Mouse (Mus musculus): ENCODE results near the gene Dock8. TPM values are rescaled to one million over a fixed set of nuclear protein-coding genes. Genes with fewer than 3 reads are reported as not detected.

Gene Dock8
- polyA plus RNA-seq, 1 experiment = 0.72 TPM

DNA sequence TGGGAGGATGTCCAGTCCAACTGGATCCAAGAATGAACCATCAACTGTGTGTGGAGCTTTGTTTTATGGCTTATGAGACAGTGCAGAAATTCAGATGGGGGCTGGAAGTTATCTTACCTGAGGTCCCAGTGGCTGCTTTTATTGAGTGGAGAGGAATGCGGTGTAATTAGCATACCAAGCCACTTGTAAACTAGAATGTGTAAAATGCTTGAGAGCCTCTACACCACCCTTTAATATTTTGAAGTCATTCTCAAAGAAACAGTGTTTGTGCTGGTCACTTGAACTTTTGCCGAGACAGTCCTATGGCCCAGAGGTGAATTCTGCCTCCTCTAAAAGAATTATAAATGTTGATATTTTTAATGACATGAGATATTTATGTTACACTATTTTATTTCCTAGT, 83.5 kb downstream of the Dock8 start:
- TF ChIP-seq POLR2A (IDR thresholded peaks at IDR 0.05; ENCODE audit: borderline replicate concordance, insufficient read depth, low read length) (no peak), CTCF (IDR thresholded peaks at IDR 0.05; ENCODE audit: borderline replicate concordance, insufficient read depth, low read depth, low read length) (no peak)
- WGBS = 96% methylated on average over 2 of the region's 2 CpGs
- no peaks in the 10 kb centered on the region for H3K27me3 ChIP-seq (ENCODE audit: control insufficient read depth, insufficient read depth, low read length)
- no peak overlapping the region for H3K27ac ChIP-seq (ENCODE audit: insufficient read depth, low read length)
- no peak overlapping the region for H3K4me3 ChIP-seq (replicated peaks; ENCODE audit: insufficient read depth, low read depth, low read length)
- DNase-seq = no peak
- H3K4me1 ChIP-seq (ENCODE audit: control insufficient read depth, insufficient read depth, low read length) = no peaks in the 10 kb centered on the region

- no peak for DNase-seq
- 41% methylated on average over 7 of the region's 7 CpGs for WGBS
- Histone ChIP-seq H3K4me1 (ENCODE audit: control insufficient read depth, insufficient read depth, low read length) (no peaks in the 10 kb centered on the region), H3K27ac (ENCODE audit: insufficient read depth, low read length) (no peak overlapping the region), H3K27me3 (ENCODE audit: control insufficient read depth, insufficient read depth, low read length) (no peaks in the 10 kb centered on the region), H3K4me3 (replicated peaks; ENCODE audit: insufficient read depth, low read depth, low read length) (no peak overlapping the region)
- TF ChIP-seq CTCF (IDR thresholded peaks at IDR 0.05; ENCODE audit: borderline replicate concordance, insufficient read depth, low read depth, low read length) (no peak), POLR2A (IDR thresholded peaks at IDR 0.05; ENCODE audit: borderline replicate concordance, insufficient read depth, low read length) (no peak)
Measured at GRCm38 (mm10) chr19:25087181-25087580, 87.8 kb downstream of the Dock8 start.

- WGBS = 91% methylated on average over 7 of the region's 7 CpGs
Measured at GRCm38 (mm10) chr19:25089746-25090145, 90.4 kb downstream of the Dock8 start.

GRCm38 (mm10) chr19:25095135-25095534, 95.8 kb downstream of the Dock8 start:
- DNase-seq = no peak
- 61% methylated on average over 3 of the region's 3 CpGs for WGBS
- TF ChIP-seq POLR2A (IDR thresholded peaks at IDR 0.05; ENCODE audit: borderline replicate concordance, insufficient read depth, low read length) (no peak), CTCF (IDR thresholded peaks at IDR 0.05; ENCODE audit: borderline replicate concordance, insufficient read depth, low read depth, low read length) (no peak)
- no peak overlapping the region for H3K4me3 ChIP-seq (replicated peaks; ENCODE audit: insufficient read depth, low read depth, low read length)
- no peak overlapping the region for H3K27ac ChIP-seq (ENCODE audit: insufficient read depth, low read length)
- no peaks in the 10 kb centered on the region for H3K27me3 ChIP-seq (ENCODE audit: control insufficient read depth, insufficient read depth, low read length)
- H3K4me1 ChIP-seq (ENCODE audit: control insufficient read depth, insufficient read depth, low read length) = no peaks in the 10 kb centered on the region

More at GRCm38 (mm10) chr19:25089746-25090145, 90.4 kb downstream of the Dock8 start:
- TF ChIP-seq POLR2A (IDR thresholded peaks at IDR 0.05; ENCODE audit: borderline replicate concordance, insufficient read depth, low read length) = no peak
- no peak for TF ChIP-seq CTCF (IDR thresholded peaks at IDR 0.05; ENCODE audit: borderline replicate concordance, insufficient read depth, low read depth, low read length)
- Histone ChIP-seq H3K27me3 (ENCODE audit: control insufficient read depth, insufficient read depth, low read length) (no peaks in the 10 kb centered on the region), H3K27ac (ENCODE audit: insufficient read depth, low read length) (no peak overlapping the region), H3K4me3 (replicated peaks; ENCODE audit: insufficient read depth, low read depth, low read length) (no peak overlapping the region), H3K4me1 (ENCODE audit: control insufficient read depth, insufficient read depth, low read length) (no peaks in the 10 kb centered on the region)
- no peak for DNase-seq

DNA sequence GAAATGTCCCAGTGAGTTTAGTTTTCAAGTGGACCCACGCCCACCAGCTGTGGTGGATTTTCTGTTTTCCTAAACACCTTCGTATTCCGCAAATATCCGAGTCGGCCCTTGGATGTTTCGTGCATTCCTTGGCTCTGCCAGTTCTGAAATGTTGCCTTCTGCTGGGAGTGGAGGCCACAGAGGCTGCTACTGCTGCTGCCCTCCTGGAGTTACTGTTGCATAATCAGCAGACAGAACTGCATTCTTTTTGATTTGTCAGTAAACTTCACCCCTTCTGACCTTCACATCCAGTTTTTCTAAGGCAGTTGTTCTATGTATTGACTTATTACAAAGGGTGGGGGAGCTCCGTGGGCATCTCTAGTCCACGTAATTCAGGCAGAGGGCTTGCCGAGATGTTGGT, 97.0 kb downstream of the Dock8 start:
- no peaks in the 10 kb centered on the region for H3K4me1 ChIP-seq (ENCODE audit: control insufficient read depth, insufficient read depth, low read length)
- no peak overlapping the region for H3K4me3 ChIP-seq (replicated peaks; ENCODE audit: insufficient read depth, low read depth, low read length)
- no peak overlapping the region for H3K27ac ChIP-seq (ENCODE audit: insufficient read depth, low read length)
- DNase-seq = no peak
- no peak for TF ChIP-seq POLR2A (IDR thresholded peaks at IDR 0.05; ENCODE audit: borderline replicate concordance, insufficient read depth, low read length)
- no peak for TF ChIP-seq CTCF (IDR thresholded peaks at IDR 0.05; ENCODE audit: borderline replicate concordance, insufficient read depth, low read depth, low read length)
- no peaks in the 10 kb centered on the region for H3K27me3 ChIP-seq (ENCODE audit: control insufficient read depth, insufficient read depth, low read length)
- WGBS = 69% methylated on average over 9 of the region's 9 CpGs

DNA sequence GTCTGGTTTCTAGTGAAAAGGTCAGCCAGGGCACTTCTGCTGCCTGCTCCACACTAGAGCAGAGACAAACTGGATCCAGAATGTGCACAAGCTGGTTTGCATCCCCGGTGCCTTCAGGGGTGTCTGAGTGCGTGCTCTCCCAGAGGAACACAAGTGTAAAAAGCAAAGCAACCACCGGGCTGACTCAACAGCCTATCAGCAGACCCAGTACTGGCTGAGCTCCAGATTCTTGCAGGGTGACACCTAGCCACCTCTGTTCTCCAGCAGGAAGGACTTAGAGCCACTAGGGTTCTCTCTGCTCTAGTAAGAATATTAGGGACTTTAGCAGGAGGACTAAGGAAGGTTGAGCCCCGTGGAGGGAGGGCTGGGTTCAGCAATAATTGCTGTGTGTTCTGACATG, 97.7 kb downstream of the Dock8 start:
- no peak for TF ChIP-seq POLR2A (IDR thresholded peaks at IDR 0.05; ENCODE audit: borderline replicate concordance, insufficient read depth, low read length)
- no peak for TF ChIP-seq CTCF (IDR thresholded peaks at IDR 0.05; ENCODE audit: borderline replicate concordance, insufficient read depth, low read depth, low read length)
- DNase-seq = no peak
- H3K27ac ChIP-seq (ENCODE audit: insufficient read depth, low read length) = no peak overlapping the region
- H3K4me1 ChIP-seq (ENCODE audit: control insufficient read depth, insufficient read depth, low read length) = no peaks in the 10 kb centered on the region
- no peaks in the 10 kb centered on the region for H3K27me3 ChIP-seq (ENCODE audit: control insufficient read depth, insufficient read depth, low read length)
- H3K4me3 ChIP-seq (replicated peaks; ENCODE audit: insufficient read depth, low read depth, low read length) = no peak overlapping the region
- WGBS = 58% methylated on average over 4 of the region's 4 CpGs

DNA sequence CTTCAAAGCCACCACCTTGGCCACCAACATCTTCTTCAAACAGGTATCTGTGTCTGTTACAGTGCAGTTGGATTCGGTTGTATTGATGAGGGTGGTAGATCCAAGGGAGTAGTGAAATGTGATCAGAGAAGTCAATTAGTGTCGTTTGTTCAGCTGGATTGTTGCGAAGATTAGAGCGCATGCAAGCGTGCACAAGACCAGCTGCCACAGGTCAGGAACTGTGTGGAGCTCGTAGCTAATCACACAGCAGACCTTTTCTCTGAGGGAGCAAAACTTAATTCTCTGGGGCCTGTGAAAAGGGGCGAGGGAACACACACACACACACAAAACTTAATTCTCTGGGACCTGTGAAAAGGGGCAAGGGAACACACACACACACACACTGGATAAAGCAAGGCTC, 98.2 kb downstream of the Dock8 start:
- TF ChIP-seq CTCF (IDR thresholded peaks at IDR 0.05; ENCODE audit: borderline replicate concordance, insufficient read depth, low read depth, low read length) (no peak), POLR2A (IDR thresholded peaks at IDR 0.05; ENCODE audit: borderline replicate concordance, insufficient read depth, low read length) (no peak)
- Histone ChIP-seq H3K4me1 (ENCODE audit: control insufficient read depth, insufficient read depth, low read length) (no peaks in the 10 kb centered on the region), H3K27ac (ENCODE audit: insufficient read depth, low read length) (no peak overlapping the region), H3K4me3 (replicated peaks; ENCODE audit: insufficient read depth, low read depth, low read length) (no peak overlapping the region), H3K27me3 (ENCODE audit: control insufficient read depth, insufficient read depth, low read length) (no peaks in the 10 kb centered on the region)
- no peak for DNase-seq
- WGBS = 76% methylated on average over 7 of the region's 7 CpGs

- TF ChIP-seq CTCF (IDR thresholded peaks at IDR 0.05; ENCODE audit: borderline replicate concordance, insufficient read depth, low read depth, low read length) (no peak), POLR2A (IDR thresholded peaks at IDR 0.05; ENCODE audit: borderline replicate concordance, insufficient read depth, low read length) (no peak)
- H3K4me1 ChIP-seq (ENCODE audit: control insufficient read depth, insufficient read depth, low read length) = no peaks in the 10 kb centered on the region
- no peaks in the 10 kb centered on the region for H3K27me3 ChIP-seq (ENCODE audit: control insufficient read depth, insufficient read depth, low read length)
- H3K4me3 ChIP-seq (replicated peaks; ENCODE audit: insufficient read depth, low read depth, low read length) = no peak overlapping the region
- H3K27ac ChIP-seq (ENCODE audit: insufficient read depth, low read length) = no peak overlapping the region
- 92% methylated on average over 3 of the region's 3 CpGs for WGBS
- DNase-seq = no peak
Measured at GRCm38 (mm10) chr19:25097951-25098350, 98.6 kb downstream of the Dock8 start.

Data from cerebellum, adult 2 months (tissue).